Mouse (Mus musculus) stomach, postnatal 0 days (tissue): ENCODE data around the gene Pkp2.

Experiments
- CTCF ChIP-seq: IDR thresholded peaks from 2 replicates; pipeline ENCODE4 v1.5.1; 2016; ENCODE audit warnings: antibody characterized with exemption, low read depth, mild to moderate bottlenecking, moderate library complexity
- EP300 ChIP-seq: optimal IDR thresholded peaks from 2 replicates; pipeline ENCODE3; 2016; ENCODE audit warnings: antibody characterized with exemption

GRCm38 (mm10) chr16:16311319-16311718 is 98.2 kb downstream of the Pkp2 start:
- TF ChIP-seq CTCF (no peak), EP300 (no peak)
